Mouse (Mus musculus) induced T-regulatory cell, adult 2 months (primary cell): Measurements from ENCODE around the gene Pigc.

ENCODE experiments used
- DNase-seq: peaks from one replicate; pipeline ENCODE4 v3.0.0-alpha.2; 2012; ENCODE audit warnings: low read depth

Gene Pigc

DNA sequence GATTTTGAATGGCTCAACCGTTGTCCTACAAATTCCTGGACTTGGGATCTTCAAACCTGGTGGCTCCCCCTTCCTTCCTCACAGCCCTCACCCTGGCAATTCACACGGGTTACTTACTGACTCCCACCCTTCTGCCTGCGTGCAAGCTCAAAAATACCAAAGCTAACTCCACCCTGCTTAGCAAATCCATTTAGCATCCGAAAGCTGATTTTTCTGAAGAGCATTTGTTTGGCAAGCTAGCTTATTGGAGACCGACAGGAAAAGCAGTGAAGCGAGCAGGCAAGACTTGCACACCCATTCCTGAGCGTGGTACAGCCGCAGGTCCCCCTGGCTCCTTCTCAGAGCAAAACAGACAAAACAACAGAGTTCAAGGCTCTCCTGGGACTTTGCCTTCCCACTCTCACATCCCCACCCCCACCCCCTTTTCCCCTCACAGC lies 39.7 kb downstream of the Pigc start:
- DNase-seq: no peak

- DNase-seq: no peak
These were observed 40.1 kb downstream of the Pigc start for GRCm38 (mm10) chr1:162009086-162009485.

DNA sequence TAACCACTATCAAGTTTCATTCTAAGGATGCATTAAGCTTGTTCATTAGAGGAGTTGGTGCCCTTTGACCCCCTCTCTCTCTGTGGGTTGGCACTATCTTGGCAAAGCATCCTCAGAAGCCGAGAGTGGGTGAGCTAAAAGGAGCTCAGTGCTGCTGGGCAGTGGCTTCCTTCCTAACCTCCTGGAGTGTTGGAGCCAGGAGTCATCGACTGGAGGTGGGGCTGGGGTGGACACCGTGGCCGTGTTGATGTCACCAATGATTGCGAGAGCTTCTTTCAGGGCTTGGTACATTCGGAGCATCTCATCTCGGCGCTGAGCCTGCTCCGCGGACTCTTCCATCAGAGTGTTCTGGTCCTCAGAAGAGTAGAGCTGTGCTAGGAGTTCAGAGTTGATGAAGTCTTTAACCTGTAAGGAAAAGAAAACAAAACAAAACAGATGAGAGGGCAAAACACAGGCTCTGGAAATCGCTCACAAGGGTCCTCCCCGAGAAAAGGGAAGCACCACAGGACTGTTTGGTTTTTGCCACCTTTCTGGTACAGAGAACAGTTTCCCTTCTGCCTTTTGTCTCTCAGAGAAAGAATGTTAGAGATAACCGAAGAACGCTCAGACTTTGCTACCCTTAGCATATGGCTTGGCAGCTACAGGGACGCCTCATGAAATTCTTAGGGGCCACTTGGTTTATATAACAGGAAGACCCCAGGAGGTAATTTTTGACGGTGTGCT lies 42.7 kb downstream of the Pigc start:
- DNase-seq: no peak

DNA sequence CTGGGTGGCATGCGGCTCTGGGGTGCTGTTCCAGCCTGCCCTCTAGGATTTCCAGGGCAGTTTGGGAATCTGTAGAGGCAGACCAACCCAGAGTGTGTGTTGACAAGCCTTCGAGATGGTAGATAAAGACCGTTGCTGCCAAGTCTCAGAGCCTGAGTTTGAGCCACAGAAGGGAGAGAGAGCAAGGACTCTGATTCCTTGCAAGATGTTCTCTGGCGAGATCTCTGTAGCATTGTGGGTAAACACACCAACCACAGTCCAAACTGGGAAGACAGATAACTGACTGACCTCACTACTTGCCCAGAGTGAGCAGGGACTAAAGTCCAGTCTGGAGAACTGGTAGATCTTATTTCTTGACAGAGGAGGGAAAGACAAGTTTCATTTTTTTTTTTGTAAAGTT lies 44.6 kb downstream of the Pigc start:
- DNase-seq: no peak

DNA sequence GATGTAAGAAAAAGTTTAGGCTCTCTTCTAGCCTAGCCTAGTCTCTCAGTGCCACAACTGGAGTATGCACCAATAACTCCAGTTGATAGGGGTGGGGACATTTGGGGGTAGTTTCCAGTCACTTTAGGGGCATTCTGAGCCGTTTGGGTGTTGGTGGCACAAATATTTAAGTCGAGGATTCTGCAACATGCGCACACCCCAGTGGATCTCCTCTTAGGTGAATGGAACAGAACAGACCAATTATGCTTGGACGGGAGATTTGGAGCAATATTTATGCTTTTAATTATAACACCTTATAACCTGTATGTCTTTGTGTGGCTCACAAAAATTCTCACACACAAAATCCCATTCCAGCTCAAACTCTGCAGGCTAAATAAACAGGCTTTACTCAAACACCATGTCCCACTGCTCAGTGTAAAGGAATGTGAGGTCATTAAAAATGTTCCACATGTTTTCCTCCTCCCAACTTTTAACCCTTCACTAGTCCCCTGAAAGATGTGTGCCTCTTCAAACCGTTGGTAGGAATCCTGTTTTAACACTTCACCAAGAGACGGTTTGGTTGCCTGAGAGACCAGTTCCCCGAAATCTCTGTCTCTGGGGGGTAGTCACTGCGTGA lies 46.4 kb downstream of the Pigc start:
- DNase-seq: no peak

DNA sequence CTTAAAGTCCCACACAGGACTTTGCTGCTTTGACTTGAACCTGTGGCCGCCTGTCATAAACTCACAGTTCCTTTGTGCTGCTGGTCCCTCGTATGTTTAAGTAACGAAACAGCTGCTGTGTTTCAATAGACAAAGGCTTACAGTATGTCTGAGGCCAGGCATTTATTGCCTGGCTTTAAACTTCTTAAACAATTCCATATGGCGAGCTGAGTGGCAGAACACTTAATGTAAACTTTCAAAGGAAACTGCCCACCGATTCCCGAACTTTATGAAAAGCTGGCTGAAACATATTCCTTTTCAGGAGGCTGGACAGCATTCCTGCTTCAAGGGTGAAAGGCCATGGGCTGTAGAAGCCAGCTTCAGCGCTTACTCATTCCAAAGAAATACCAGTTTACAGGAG lies 48.0 kb downstream of the Pigc start:
- no peak for DNase-seq

DNA sequence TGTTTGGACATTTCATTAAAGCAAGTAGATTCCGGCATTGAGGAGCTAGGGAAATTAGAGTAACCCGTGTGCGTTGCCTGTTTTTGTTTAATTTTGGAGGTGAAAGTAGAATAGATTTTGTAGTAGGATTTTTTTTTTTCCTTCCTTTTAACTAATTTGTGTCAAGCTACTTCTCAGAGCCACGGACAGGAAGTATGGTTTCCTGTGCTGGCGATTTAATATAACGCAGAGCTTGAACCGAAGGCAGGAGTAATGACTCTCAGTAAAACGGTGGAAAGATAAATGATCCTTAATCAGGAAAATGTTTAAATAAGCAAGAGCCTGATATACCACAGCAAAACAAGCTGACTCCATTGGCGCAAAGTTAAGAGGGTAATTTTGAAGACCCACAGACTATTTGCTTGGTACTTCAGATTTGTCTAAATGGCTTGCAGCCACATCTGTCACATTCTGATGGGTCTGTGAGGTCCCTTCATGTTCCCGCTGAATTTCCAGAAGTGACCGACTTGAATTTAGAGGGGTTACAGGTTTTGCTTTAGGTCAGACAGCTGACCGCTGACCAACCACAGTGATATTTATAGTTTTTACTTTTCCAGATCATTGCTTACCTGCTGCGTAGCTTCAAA lies 49.1 kb downstream of the Pigc start:
- DNase-seq: no peak

- no peak for DNase-seq
These were observed 49.6 kb downstream of the Pigc start for GRCm38 (mm10) chr1:162018601-162018977.

- no peak for DNase-seq
These were observed 51.3 kb downstream of the Pigc start for GRCm38 (mm10) chr1:162020303-162020731.

GRCm38 (mm10) chr1:162020766-162021165 lies 51.8 kb downstream of the Pigc start:
- DNase-seq: no peak
